Mouse (Mus musculus) liver, postnatal 0 days (tissue): ENCODE data around the gene Cyp2c65.

Experiments
- CTCF ChIP-seq: sonication (generic); IDR thresholded peaks from 2 replicates; pipeline ENCODE4 v1.5.1; 2016; ENCODE audit warnings: antibody characterized with exemption, low read depth
- EP300 ChIP-seq: IDR thresholded peaks from 2 replicates; pipeline ENCODE4 v1.6.1; 2016; ENCODE audit warnings: antibody characterized with exemption, low read depth, mild to moderate bottlenecking

DNA sequence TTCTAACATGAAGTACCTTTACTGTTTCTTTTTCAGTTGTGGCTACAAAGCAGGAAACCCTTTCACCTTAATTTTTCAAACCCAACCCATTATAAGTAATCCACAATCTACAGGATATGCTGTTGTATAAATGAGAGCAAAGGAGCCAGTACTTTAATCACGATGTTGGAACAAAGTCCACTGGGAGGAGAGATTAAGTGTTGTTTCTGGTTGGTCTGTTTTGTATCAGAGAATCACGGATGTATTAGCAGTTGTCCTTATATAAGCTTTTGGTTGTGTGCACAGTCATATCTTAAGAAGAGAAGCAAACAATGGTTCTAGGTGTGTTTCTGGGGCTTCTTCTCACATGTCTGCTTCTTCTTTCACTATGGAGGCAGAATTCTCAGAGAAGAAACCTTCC, at the start of gene Cyp2c65:
- no peak for TF ChIP-seq CTCF
- TF ChIP-seq EP300: no peak
